Mouse (Mus musculus) erythroblast, adult 5-6 weeks (primary cell): ENCODE data around the gene Orai3. TPM values are rescaled to one million over a fixed set of nuclear protein-coding genes. Genes with fewer than 3 reads are reported as not detected.

Experiments
- ATAC-seq: replicated peaks from 2 replicates; pipeline ENCODE4 v1.8.0; 2016; ENCODE audit warnings: moderate number of reproducible peaks, mild to moderate bottlenecking, moderate TSS enrichment, inconsistent platforms; ENCODE audit not compliant: poor library complexity, low FRiP score, severe bottlenecking
- total RNA-seq, 2 experiments: library from RNA; stranded (forward) in 1 of 2; stranded (reverse) in 1 of 2; fragments of 150-400 nt in 1 of 2; fragments of 200-764, 138-1000 nt in 1 of 2; gene quantifications; 2 replicates each; pipeline versions ENCODE4 v1.2.3 to v1.2.4; 2015 to 2017; ENCODE audit warnings: low replicate concordance in 2 of 2

Gene Orai3
- total RNA-seq, 2 experiments from 2014 or later = 2.9 to 9.8 TPM

DNA sequence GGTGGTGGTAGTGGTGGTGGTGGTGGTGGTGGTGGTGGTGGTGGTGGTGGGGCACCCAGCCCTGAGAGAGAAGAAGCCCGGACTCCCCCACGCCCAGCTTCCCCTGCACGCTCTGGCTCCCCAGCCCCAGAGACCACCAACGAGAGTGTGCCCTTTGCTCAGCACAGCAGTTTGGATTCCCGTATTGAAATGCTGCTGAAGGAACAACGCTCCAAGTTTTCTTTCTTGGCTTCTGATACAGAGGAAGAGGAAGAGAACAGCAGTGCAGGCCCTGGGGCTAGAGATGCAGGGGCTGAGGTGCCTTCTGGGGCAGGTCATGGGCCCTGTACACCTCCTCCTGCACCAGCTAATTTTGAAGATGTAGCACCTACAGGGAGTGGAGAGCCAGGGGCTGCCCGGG is 15.7 kb downstream of the Orai3 start, which contains the start of gene Gm49388:
TSS of gene Gm49388 (plus strand) at position 301 of the 400 bp plus-strand sequence.
- ATAC-seq = no peak

DNA sequence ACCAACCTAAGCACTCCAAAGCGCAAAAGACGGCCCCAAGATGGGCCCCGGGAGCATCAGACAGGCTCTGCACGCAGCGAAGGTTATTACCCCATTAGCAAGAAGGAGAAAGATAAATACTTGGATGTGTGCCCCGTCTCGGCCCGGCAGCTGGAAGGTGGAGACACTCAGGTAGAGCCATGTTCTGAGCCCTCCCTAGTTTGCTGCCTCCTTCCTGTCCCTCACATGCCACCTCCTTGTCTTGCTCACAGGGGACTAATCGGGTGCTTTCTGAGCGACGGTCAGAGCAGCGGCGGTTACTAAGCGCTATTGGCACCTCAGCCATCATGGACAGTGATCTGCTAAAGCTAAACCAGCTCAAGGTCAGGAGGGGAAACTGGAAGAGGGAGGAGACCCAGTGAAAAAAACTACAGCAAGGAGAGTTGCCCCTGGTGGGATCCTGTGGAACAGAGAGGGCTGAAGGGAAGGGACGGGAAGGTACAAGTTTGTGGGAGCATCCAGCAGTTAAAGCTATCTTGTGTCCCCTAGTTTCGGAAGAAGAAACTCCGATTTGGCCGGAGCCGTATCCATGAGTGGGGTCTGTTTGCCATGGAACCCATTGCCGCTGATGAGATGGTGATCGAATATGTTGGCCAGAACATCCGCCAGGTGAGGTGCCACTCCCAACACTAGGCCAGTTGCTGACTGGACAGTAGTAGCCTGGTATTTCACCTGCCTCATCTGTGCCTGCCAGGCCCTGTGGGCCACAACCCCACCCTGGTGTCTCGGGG is 27.6 kb downstream of the Orai3 start:
- ATAC-seq = no peak

DNA sequence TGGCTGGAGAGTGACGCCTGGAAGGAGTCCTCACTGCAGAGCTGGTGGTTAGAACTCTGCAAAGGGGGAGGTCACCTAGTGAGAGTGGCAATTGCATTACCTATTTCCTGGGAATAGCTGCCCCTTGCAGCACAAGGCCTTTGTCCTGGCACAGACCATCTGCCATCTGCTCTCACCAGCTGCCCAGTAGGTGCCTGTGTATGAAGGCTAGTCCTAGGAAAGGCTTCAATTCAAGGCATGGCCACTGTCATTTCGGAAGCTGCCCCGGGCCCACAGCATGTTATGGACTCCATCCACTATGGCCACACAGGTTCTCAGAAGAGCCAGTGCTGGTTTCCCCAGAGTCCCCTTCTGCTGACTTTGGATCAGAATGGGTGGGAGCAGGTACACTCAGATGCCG is 29.0 kb downstream of the Orai3 start:
- ATAC-seq = no peak

DNA sequence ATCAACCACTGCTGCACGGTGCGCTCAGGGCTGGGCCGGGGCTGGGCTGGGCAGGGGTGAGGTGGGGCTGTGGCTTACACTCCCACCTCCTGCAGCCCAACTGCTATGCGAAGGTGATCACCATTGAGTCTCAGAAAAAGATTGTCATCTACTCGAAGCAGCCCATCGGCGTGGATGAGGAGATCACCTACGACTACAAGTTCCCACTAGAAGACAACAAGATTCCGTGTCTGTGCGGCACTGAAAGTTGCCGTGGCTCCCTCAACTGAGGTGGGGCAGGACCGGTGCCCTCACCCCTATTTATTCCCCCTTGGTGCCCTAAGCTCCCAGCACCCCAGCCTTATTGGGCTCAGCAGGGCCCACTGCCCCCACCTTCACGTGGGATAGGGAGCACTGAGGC is 29.6 kb downstream of the Orai3 start:
- no peak for ATAC-seq

DNA sequence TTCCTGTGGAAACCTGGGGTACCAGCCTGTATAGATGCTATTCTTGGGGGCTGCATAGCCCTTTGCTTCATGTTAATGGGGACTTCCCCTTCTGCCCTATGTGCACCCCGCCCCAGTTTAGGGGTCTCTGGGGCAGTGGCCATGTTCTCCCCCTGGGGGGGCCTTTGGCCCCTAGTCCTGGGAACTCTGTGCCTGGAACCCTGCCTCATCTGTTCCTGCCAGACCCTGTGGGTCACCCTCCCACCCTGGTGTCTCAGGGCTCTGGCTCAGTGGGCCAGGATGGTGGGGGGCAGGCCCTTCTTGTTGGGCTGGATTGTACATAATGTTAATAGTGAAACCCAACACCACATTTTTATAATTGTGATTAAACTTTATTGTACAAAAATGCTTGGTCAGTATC is 30.1 kb downstream of the Orai3 start:
- ATAC-seq = no peak

DNA sequence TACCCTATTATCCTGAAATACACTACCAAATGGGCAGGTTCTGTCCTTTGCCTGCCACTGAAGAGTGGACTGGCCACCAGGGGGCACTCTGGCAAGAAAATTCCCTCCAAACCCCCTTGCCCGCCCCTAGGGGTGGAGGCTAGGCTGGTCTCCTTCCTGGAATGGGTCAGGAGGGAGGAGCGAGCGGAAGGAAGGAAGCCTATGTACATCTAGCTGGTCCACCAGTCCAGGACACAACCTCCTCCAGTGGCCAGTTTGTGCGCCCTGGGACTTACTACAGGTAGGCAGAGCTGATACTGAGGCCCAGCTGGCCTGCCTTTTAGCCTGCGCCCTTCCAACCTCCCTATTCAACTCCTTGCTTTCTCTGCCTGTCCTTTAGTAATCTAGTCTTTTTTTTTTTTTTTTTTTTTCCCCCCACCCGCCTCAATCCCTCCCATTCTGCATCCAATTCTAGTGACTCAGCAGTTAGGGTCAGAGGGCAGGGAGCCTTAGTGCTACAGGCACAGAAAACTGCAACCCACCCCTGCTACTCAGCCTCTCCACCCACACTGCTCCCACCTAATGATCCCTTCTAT is 30.9 kb downstream of the Orai3 start, which contains the start of gene Hsd3b7:
TSS of gene Hsd3b7 (plus strand) at position 170 of the 575 bp plus-strand sequence.
- ATAC-seq = peak; percentile 48

DNA sequence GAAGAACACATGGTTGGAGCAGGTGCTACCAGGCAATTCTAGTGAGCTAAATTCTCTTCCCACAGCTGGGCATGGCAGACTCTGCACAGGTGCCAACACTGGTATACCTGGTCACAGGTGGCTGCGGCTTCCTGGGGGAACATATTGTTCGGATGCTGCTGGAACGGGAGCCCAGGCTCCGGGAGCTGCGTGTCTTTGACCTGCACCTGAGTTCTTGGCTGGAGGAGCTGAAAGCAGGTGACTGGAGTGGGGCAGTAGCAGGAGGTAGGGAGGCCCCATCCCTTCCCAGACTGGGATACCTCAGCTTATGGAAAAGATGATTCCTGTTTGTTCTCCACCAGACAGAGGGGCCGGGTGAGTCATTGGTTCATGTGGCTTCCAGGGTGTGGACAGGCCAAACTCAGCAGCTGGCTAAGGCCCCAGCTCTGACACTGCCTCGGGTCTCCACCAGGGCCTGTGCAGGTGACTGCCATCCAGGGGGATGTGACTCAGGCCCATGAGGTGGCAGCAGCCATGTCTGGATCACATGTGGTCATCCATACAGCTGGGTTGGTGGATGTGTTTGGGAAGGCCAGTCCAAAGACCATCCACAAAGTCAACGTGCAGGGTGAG is 31.5 kb downstream of the Orai3 start:
- no peak for ATAC-seq

DNA sequence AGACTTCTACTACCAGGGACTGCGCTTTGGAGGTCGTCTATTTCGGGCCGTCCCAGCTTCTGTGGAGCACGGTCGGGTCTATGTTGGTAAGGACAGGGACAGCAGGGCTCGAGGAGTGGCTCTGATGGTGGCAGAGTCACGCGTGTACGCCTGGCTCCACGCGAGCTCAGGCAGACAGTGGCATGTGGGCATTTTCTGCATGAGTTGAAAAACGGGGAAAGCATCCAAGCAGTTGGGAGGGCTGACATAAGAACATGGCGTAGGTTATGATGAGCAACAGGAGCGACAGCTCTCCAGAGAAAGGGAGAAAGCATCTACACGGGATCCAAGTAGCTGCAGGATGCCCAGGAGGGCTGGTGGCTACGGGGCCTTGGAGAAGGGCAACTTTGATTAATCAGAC is 32.7 kb downstream of the Orai3 start:
- no peak for ATAC-seq

DNA sequence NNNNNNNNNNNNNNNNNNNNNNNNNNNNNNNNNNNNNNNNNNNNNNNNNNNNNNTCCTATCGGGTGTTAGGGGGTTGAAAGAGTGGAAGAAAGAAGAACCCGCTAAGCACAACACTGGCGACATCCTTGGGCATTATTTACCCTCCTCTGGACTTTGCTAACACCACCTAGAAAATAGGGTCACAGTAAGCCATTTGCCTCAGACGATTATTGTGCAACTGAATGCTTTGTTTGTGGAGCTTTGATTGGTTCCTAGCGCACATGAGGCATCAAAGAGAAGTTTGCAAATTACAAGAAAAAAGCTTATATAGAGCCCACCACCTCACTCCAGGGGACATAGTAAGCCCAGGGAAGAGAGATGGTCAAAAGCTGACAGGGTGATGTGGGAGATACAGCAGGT is 39.2 kb downstream of the Orai3 start:
- ATAC-seq = no peak

DNA sequence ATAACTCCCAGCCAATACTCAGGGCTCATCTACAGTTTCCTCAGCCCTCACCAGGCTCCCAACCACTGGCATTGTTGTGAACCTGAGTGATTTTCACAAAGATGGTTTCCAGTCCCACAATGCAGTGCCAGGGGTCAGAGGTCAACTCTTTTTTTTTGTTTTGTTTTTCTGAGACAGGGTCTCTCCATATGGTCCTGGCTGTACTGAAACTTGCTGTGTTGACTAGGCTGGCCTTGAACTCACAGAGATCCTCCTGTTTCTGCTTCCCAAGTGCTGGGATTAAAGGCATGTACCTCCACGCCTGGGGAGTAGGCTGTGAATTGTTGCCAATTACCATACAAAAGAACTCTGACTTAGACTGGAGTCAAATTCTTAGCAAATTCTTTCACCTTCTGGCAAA is 40.2 kb downstream of the Orai3 start:
- ATAC-seq = no peak

DNA sequence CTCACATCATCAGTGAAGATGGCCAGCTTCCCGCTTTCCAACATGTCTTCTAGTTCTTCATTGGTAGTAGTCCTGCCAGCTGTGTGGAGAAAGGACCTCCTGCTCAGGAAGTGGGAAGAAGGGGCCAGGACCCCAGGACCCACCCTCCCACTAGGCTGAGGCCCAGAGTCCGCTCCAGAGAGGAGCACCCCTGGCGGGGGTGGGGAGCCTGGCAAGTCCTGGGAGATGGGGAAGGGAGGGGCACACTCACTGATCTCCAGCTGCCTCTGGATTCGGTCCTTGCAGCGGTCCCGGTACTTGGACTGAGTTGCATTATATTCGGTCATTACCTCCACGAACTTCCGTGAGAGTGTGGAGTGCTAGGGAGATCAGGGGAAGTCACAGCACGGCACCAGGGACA is 41.0 kb downstream of the Orai3 start:
- no peak for ATAC-seq

DNA sequence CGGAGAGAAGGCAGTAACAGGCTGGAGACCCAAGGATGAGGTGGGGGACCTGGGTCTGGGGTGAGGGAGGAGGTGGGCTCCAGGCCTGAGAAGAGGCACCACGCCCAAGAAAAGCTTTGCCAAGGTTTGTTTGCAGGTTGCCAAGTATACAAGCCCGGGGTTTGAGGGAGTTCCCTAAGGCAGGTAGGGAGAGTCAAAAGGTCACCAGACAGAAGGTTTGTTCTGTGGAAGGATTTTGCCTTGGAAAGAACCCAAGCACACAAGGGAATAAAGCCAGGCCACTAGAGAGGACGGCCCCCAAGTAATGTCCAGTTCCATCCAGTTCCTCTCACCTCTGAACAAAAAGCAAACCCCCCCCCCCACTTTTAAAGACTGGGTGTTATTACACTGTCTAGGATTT is 41.6 kb downstream of the Orai3 start:
- no peak for ATAC-seq

DNA sequence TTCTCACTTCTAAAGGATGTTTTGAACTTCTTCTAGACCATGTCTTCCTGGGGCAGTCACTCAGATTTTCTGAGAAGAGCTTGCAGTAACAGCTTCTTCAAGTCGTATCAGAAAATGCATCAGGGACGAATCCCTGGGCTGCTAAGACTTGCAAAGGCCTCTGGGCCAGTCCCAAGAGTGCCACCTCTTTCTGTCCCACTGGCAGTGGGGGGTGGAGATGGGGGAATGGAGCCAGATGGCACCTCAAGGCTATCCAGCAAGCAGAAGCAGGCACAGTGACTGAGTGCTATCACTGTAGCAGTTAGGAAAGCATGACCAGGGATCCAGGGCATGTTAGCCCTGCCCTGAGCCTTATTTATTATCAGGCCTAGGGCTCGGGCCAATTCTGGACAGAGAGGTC is 42.7 kb downstream of the Orai3 start:
- ATAC-seq = no peak

DNA sequence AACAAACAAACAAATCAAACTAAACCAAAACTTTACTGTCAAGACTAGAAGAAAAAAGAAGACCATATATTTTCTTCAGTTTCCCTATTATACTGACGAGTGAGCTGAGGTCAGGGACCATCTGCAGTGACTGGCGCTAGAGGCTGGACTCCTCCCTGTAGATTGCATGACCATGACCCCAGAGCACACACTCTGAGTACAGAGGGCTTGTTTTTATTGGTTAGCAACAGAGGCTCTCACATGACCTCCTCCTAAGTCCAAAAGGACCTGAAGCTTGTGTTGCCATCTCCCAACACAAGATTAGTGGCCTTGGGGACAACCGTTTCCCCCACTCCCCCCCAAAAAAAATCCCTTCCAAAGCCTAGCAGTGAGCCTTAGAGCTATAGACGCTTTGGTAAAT is 44.2 kb downstream of the Orai3 start:
- ATAC-seq = no peak

DNA sequence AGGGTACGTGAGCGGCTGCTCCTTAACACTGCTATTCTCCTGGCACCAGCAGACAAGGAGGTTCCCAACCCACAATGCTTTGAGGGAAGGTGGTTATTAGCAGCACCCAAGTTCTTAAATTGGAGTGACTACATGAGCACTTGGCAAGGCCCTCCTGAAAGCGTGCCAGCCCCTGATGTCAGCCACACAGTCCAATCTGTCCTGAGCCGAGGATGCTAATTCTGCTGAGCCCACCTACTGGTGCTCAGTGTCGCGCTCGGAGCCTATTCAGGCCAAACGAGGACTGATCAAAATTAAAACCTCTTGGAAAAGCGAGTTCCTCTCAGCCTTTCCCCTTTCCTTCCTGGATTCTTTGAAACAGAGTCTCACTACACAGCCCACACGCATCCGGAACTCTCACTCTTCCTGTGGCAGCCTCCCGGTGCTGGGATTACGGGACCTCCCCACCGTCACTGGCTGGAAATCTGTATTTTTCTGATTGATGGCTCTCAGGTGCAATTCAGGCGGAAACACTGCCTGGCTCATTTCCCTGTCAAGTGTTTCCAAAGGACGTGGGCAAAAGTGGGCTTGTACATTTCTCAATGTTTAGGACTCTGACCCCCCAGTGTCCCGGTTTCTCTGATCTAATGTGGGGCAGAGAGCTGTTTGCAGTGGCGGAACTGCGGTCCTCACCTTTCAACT is 44.8 kb downstream of the Orai3 start:
- no peak for ATAC-seq

DNA sequence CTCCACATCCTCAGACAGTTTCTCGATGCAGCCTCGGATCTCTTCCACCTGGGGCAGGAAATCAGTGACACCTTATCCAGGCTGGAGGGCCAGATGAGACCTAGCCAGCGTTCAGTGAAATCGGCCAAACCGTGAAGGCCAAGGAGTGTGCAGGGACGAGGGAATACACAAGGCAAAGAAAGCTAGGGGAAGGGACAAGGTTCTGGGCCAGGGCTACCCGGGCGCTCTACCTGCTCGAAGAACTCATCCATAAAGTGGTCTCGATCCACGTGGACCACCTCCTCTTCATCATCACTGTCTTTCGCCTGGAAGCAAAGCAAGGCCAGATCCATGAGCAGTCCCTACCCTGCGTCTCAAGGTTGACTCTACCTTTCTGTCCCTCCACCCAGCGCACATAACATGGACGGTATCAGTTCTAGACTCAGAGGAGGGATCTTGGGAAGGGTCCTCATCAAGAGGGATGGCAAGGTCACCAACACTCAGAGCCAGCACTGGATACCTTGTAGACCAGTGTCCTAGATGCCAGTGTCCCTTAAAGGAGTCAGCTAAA is 45.6 kb downstream of the Orai3 start:
- ATAC-seq = no peak

DNA sequence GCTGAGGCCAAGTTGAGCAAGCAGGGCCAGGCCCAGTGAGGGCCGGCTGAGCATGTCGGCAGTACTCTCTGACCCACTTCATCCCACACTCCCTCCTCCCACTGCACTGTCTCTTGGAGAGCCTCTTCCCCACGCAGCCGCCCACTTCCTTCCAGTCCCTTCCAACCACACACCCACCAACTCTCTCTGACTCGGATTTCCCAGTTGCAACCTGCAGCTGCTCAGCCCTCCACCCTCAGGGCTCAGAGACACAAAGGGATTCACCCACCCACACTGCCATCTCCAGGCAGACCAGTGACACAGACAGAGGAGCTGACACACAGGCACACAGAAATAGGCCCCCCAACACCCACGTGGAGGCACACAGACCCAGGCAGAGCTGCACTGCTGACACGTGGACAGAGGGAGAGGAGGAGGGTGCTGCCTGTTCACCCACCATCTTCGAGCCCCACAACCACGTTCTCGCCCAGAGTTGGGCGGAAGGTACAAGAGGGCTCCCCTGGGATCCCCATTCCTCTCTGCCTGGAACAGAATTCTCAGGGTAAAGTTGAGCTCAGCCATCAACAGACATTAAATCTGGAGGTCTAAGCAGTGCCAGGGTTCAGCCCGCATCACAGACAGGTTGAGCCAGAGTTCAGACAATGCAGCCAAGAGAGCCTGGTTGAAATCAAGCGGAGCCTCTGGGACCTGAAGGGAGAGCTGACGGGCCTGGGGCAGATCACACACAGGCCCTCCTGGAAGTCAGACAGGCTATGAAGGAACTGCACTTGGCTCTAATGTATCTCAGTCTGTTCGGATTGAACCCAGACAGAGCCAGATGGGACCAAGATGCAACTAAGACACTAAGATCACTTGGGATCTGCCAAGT is 46.6 kb downstream of the Orai3 start:
- ATAC-seq = no peak

DNA sequence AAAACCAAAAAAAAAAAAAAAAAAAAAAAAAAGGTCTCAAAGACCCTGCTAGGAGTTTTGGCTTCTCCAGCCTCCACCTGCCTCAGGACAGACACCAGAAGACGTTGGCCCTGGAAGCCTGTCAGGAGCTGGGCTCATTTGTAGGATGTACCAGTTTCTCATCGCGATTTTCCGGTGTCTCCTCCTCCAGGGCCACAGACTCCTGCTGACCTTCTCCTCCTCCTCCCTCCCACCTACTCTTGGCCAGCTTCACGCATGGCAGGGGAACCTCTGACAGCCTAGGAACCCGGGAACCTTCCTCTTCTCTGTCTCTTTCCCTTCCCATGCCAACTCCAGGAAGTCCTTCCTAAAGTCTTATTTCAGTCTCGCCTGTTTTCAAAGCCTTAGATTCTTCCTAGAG is 47.4 kb downstream of the Orai3 start:
- no peak for ATAC-seq

DNA sequence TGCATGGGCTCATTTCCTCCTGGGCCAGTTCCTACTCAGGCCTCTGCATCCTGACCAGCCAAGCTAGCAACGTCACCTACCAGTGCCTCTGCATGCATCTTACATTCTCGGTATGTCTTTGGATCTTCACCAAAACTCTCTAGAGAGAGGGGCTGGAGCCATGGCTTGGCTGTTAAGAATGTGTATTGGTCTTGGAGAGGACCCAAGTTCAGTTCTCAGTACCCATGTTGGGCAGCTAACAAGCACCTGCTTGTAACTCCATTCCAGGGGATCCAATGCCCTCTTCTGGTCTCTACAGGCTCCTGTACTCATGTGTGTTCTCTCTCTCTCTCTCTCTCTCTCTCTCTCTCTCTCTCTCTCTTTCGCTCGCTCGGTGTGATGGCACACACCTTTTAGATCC is 48.2 kb downstream of the Orai3 start:
- ATAC-seq = no peak
